Mouse (Mus musculus): Measurements from ENCODE around the gene Ptprt.

Ptprt gene

GRCm38 (mm10) chr2:162577819-162578218, 83.1 kb downstream of the Ptprt start:
- DNase-seq, result no peak

- no peak for DNase-seq
These were observed 88.1 kb downstream of the Ptprt start for GRCm38 (mm10) chr2:162572851-162573250.

- no peak for DNase-seq
These were observed 89.9 kb downstream of the Ptprt start for GRCm38 (mm10) chr2:162571037-162571436.

- no peak for DNase-seq
These were observed 92.4 kb downstream of the Ptprt start for GRCm38 (mm10) chr2:162568308-162569100.

GRCm38 (mm10) chr2:162548312-162548711, 112.6 kb downstream of the Ptprt start:
- no peak for DNase-seq

GRCm38 (mm10) chr2:162531638-162532037, 129.3 kb downstream of the Ptprt start:
- DNase-seq, result no peak

- no peak for DNase-seq
These were observed 132.0 kb downstream of the Ptprt start for GRCm38 (mm10) chr2:162528911-162529310.

- no peak for DNase-seq
These were observed 145.0 kb downstream of the Ptprt start for GRCm38 (mm10) chr2:162515993-162516392.

- no peak for DNase-seq
These were observed 147.9 kb downstream of the Ptprt start for GRCm38 (mm10) chr2:162513072-162513471.

GRCm38 (mm10) chr2:162512094-162512493, 148.9 kb downstream of the Ptprt start:
- no peak for DNase-seq

GRCm38 (mm10) chr2:162509016-162509415, 151.9 kb downstream of the Ptprt start:
- no peak for DNase-seq

- no peak for DNase-seq
These were observed 153.3 kb downstream of the Ptprt start for GRCm38 (mm10) chr2:162507664-162508063.

GRCm38 (mm10) chr2:162504850-162505249, 156.1 kb downstream of the Ptprt start:
- DNase-seq, result no peak

- no peak for DNase-seq
These were observed 161.4 kb downstream of the Ptprt start for GRCm38 (mm10) chr2:162499501-162499915.

GRCm38 (mm10) chr2:162498191-162498590, 162.8 kb downstream of the Ptprt start:
- no peak for DNase-seq

- DNase-seq, result no peak
These were observed 176.9 kb downstream of the Ptprt start for GRCm38 (mm10) chr2:162484036-162484435.

GRCm38 (mm10) chr2:162443106-162443505, 217.8 kb downstream of the Ptprt start:
- DNase-seq, result no peak

- DNase-seq, result no peak
These were observed 224.3 kb downstream of the Ptprt start for GRCm38 (mm10) chr2:162436646-162437045.

- no peak for DNase-seq
These were observed 230.8 kb downstream of the Ptprt start for GRCm38 (mm10) chr2:162430171-162430570.

- DNase-seq, result no peak
These were observed 234.8 kb downstream of the Ptprt start for GRCm38 (mm10) chr2:162426114-162426513.

GRCm38 (mm10) chr2:162418181-162418580, 242.8 kb downstream of the Ptprt start:
- no peak for DNase-seq

- no peak for DNase-seq
These were observed 247.7 kb downstream of the Ptprt start for GRCm38 (mm10) chr2:162413073-162413812.

- no peak for DNase-seq
These were observed 249.9 kb downstream of the Ptprt start for GRCm38 (mm10) chr2:162411014-162411413.

- DNase-seq, result no peak
These were observed 251.7 kb downstream of the Ptprt start for GRCm38 (mm10) chr2:162409245-162409644.

All from cerebellum, adult 8-10 months (tissue).